Mouse (Mus musculus) heart, embryonic 10.5 days (tissue): ENCODE measurements around the gene Atxn1. TPM values are rescaled to one million over a fixed set of nuclear protein-coding genes. Genes with fewer than 3 reads are reported as not detected.

Experiments
- DNase-seq: peaks from one replicate; pipeline ENCODE4 v3.0.0-alpha.2; 2017; ENCODE audit warnings: low spot score
- H3K27ac ChIP-seq: fragments of 300-500 bp; sonication (generic); 2 replicates; pipeline ENCODE4 v1.5.1; 2016; ENCODE audit warnings: mild to moderate bottlenecking
- H3K27me3 ChIP-seq: fragments of 300-500 bp; sonication (generic); 2 replicates; pipeline ENCODE4 v1.6.1; 2016; ENCODE audit warnings: mild to moderate bottlenecking; ENCODE audit not compliant: poor library complexity, insufficient read depth, severe bottlenecking
- H3K36me3 ChIP-seq: fragments of 300-500 bp; sonication (generic); 2 replicates; pipeline ENCODE4 v1.6.1; 2016; ENCODE audit warnings: mild to moderate bottlenecking, moderate library complexity
- H3K4me1 ChIP-seq: fragments of 300-500 bp; sonication (generic); 2 replicates; pipeline ENCODE4 v1.6.1; 2016; ENCODE audit warnings: mild to moderate bottlenecking
- H3K4me3 ChIP-seq: fragments of 300-500 bp; sonication (generic); 2 replicates; pipeline ENCODE4 v1.5.1; 2016; ENCODE audit warnings: mild to moderate bottlenecking, moderate library complexity
- H3K9me3 ChIP-seq: fragments of 300-500 bp; sonication (generic); 2 replicates; pipeline ENCODE4 v1.6.1; 2016; ENCODE audit warnings: mild to moderate bottlenecking, moderate library complexity
- WGBS: fragments of 180-500 bp; shearing (Covaris S2); methylation state at CpG from one replicate; pipeline ENCODE4 v1.1.7; 2016; 5-methylcytosine and 5-hydroxymethylcytosine counted together
- polyA plus RNA-seq: library from polyadenylated mRNA; unstranded; fragments of >200 nt; fragmentation: Nextera tagmentation; extraction: Ambion mirVana; gene quantifications from 2 replicates; pipeline ENCODE4 v1.2.1, GENCODE M21; 2016

Atxn1 gene
- polyA plus RNA-seq, 1 experiment from 2014 or later: 3.9 TPM

DNA sequence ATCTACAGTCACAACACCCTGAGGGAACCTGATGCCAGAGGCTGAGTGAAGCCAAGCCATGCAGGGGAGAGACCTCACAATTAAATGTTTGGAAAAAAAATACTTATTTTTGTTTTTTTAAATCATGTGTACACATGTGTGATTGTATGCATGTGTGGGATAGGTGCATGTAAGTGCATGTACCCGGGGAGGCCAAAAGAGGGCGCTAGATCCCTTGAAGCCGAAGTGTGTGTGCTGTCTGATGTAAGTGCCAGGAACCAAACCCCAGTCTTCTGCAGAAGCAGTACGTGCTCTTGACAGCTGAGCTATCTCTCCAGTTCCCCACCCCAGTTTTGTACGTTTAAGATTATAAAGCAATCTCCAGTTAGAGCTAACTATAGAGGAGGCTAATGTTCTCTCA lies 186.1 kb downstream of the Atxn1 start:
- DNase-seq: no peak
- Histone ChIP-seq H3K27ac (no peak overlapping the region), H3K27me3 (no peaks in the 10 kb centered on the region), H3K4me1 (peaks cover 13% of the 10 kb centered on the region), H3K36me3 (no peaks in the 10 kb centered on the region; the same call in 1 of the 2 replicates), H3K4me3 (no peak overlapping the region), H3K9me3 (no peaks in the 10 kb centered on the region)
- 90% methylated on average over 5 of the region's 5 CpGs for WGBS

DNA sequence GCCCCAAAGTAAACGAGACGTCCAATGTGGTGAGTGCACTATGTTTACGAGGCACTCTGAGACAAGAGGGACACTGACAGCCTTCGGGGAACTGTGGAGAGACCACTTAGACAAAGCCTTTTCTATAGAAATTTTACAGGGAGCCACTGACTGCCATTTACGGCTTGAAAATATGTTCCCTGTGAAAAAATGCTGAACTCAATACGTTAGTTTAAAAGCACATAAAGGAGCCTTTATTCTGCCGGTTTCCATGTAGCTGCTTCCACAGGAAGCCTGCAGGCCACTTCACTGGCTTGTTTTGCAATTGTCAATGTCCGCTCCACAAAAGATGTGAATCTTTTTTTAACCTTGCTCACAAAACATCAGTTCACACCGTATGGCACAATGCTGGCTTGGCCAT lies 186.6 kb downstream of the Atxn1 start:
- H3K4me3 ChIP-seq: no peak overlapping the region
- H3K27me3 ChIP-seq: no peaks in the 10 kb centered on the region
- H3K4me1 ChIP-seq: peaks cover 13% of the 10 kb centered on the region
- no peaks in the 10 kb centered on the region; the same call in 1 of the 2 replicates for H3K36me3 ChIP-seq
- DNase-seq: no peak
- 53% methylated on average over 9 of the region's 9 CpGs for WGBS
- no peak overlapping the region for H3K27ac ChIP-seq
- no peaks in the 10 kb centered on the region for H3K9me3 ChIP-seq

DNA sequence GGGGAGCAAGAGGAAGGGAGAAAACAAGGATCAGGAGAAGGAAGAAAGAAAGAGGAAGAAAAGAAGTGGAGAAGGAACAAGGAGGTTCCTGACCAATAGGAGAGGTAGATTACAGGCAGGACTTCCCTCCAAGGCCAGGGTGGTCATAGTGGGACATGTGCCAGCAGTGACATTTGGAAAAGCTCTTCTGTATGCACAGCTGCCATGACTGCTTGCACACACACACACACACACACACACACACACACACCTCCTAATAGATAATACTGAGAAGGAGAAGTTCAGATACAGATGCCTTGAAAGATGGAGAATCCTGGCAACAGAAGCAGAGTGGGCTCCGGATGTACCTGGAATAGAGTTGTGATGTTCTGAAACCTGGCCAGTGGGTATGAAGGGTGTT lies 189.3 kb downstream of the Atxn1 start:
- 84% methylated on average over 1 of the region's 1 CpGs for WGBS
- H3K27me3 ChIP-seq: no peaks in the 10 kb centered on the region
- H3K9me3 ChIP-seq: no peaks in the 10 kb centered on the region

DNA sequence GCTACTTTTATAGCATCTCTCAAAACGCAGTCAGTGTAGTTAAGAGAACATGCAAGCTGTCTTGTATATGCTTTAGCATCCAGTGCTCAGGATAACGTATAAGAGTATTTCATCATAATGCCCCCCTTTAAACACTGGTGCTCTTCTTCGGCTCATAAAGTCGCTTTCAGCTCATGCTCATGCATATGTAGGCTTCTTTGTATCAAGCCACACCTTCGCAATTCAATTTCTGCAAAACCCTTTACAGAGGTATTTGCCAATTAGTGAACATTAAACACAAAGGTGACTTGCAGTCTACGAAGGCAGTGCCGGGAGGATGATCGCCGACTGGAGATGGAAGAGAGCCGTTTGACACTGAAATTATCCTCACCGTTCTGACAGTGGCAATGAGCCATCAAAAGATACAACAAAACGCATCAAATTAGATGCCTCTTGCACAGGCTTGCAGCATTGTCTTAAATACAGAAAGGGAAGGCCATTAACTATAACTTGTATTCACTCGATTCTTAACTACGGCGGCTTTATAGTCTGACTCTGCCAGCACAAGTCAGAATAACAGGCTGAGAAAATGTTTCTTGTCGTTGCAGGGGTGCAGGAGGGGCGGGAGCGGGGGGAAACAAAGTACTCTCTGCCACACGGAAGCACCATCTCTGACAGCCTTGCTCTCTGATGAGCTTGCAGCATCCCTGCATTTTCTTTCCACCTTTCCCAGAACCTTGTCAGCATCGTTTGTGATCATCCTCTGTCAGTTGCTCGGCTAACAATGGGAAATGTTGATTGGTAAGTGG lies 191.2 kb downstream of the Atxn1 start:
- Histone ChIP-seq H3K36me3 (peaks cover 7% of the 10 kb centered on the region), H3K27me3 (no peaks in the 10 kb centered on the region), H3K4me3 (no peak overlapping the region), H3K27ac (no peak overlapping the region), H3K4me1 (peaks cover 13% of the 10 kb centered on the region), H3K9me3 (no peaks in the 10 kb centered on the region)
- WGBS: 81% methylated on average over 21 of the region's 21 CpGs
- no peak for DNase-seq

More for the DNA sequence above, 189.3 kb downstream of the Atxn1 start:
- H3K4me1 ChIP-seq: peaks cover 13% of the 10 kb centered on the region
- H3K36me3 ChIP-seq: no peaks in the 10 kb centered on the region
- no peak for DNase-seq
- no peak overlapping the region for H3K27ac ChIP-seq
- H3K4me3 ChIP-seq: no peak overlapping the region

DNA sequence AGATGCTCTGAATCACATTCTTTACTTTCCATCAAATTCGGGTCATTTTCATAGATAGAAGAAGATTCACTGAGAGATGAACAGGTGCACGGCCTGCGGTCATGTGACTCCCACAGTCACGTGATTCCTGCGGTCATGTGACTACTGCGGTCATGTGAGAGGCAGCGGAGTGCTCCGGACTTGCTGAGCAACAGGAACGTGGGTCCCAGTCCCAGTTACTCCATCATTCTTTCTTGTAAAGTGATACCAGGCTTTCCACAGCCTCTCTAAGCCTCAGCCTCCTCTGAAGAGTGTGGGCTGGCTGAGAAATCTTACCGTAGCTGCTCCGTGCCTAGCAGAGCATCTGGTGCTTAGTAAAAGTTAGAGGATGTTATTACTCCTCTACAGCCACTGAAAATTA lies 195.1 kb downstream of the Atxn1 start:
- DNase-seq: no peak
- no peaks in the 10 kb centered on the region for H3K9me3 ChIP-seq

DNA sequence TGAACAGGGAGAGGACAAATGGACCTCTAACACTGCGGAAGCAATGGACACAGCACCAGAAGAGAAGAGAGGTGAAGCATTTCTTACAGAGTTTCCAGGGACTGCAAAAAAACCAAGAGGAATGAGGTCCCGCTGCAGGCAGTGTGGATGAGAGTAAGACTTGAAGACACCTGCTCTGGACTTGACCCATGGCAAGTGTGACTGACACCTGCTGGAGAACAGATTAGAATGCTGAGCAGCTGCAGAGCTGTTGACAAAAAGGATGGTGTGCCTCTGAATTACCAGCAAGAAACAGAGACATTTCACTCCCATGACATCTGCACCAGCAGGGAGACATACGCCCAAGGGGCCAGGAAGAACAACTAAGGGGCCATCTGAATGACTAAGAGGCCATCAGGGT lies 196.6 kb downstream of the Atxn1 start:
- no peak for DNase-seq
- Histone ChIP-seq H3K9me3 (no peaks in the 10 kb centered on the region), H3K27me3 (no peaks in the 10 kb centered on the region), H3K27ac (no peak overlapping the region), H3K4me1 (no peaks in the 10 kb centered on the region), H3K4me3 (no peak overlapping the region), H3K36me3 (peaks cover 7% of the 10 kb centered on the region)
- 91% methylated on average over 3 of the region's 3 CpGs for WGBS

More for the DNA sequence above, 195.1 kb downstream of the Atxn1 start:
- no peak overlapping the region for H3K4me3 ChIP-seq
- 89% methylated on average over 11 of the region's 11 CpGs for WGBS
- H3K27ac ChIP-seq: no peak overlapping the region
- no peaks in the 10 kb centered on the region for H3K27me3 ChIP-seq
- H3K4me1 ChIP-seq: 0 out of 2 replicates have a peak, but pooled peaks cover under 1% of the 10 kb centered on the region
- peaks cover 7% of the 10 kb centered on the region for H3K36me3 ChIP-seq

DNA sequence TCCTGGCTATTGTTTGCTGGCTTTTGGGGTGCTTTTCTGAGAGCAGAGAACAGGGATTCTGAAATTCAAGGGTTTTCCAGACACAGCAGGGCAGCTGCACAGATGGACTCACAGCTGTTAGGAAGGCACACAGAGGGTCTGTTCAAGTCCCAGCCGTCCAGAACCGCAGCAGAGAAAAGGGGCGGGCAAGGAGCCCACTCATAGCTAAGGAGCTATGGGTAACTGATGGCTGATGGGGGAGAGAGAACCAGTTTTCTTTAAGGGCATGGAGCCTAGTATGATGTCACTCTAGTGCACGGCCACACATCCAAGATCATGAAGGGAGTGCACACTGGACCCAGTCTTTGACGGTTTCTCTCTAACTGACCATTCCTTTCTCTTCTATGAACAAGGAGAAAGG lies 200.5 kb downstream of the Atxn1 start:
- no peak overlapping the region for H3K4me3 ChIP-seq
- H3K27me3 ChIP-seq: no peaks in the 10 kb centered on the region
- no peaks in the 10 kb centered on the region for H3K9me3 ChIP-seq
- DNase-seq: no peak
- WGBS: 82% methylated on average over 5 of the region's 5 CpGs
- H3K36me3 ChIP-seq: peaks cover under 1% of the 10 kb centered on the region
- no peak overlapping the region for H3K27ac ChIP-seq
- H3K4me1 ChIP-seq: no peaks in the 10 kb centered on the region

DNA sequence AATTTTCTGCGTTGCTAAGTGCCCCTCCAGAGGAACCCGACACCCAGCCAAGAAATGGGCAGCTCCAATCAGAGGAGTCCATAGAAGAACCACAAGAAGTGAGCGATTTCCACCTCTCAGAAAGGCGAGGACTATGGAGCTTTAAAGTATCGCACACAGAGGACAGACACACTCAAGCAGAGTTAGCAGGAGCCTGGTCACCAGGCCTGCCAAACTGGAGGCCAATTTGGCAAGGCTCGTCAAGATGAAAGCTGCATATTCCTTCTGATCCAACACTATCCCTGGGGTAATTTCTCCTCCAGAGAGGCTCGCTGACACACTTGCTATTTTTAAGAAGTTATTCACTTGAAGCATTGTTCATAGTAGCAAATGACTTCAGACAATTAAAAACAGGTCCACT lies 202.5 kb downstream of the Atxn1 start:
- H3K27me3 ChIP-seq: no peaks in the 10 kb centered on the region
- peaks cover 5% of the 10 kb centered on the region; the same call in 1 of the 2 replicates for H3K36me3 ChIP-seq
- no peaks in the 10 kb centered on the region for H3K4me1 ChIP-seq
- DNase-seq: no peak
- H3K4me3 ChIP-seq: no peak overlapping the region
- no peaks in the 10 kb centered on the region for H3K9me3 ChIP-seq
- H3K27ac ChIP-seq: no peak overlapping the region
- 80% methylated on average over 7 of the region's 7 CpGs for WGBS

DNA sequence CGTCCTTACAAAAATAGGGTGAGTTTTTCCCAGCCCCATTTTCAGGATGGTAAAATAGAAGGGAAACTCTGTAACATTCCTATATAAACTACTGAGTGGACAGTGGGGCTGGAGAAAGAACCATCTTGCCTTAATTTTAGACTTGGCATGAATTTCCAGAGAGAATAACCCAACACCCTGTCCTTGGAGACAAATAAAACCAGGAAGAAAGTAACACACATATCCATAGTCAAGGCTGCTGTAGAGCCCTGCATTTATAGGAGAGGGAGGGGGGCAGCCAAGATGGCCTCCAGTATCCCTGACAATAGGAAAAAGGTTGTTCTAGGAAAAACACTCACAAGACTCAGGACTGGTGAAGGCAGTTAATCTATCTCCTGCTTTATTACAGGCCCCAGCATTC lies 210.3 kb downstream of the Atxn1 start:
- no peaks in the 10 kb centered on the region for H3K27me3 ChIP-seq
- H3K9me3 ChIP-seq: no peaks in the 10 kb centered on the region
- no peak for DNase-seq
- WGBS: 86% methylated on average over 1 of the region's 1 CpGs
- no peak overlapping the region for H3K27ac ChIP-seq
- H3K36me3 ChIP-seq: peaks cover 5% of the 10 kb centered on the region; the same call in 1 of the 2 replicates
- H3K4me1 ChIP-seq: peaks cover 16% of the 10 kb centered on the region
- H3K4me3 ChIP-seq: no peak overlapping the region

DNA sequence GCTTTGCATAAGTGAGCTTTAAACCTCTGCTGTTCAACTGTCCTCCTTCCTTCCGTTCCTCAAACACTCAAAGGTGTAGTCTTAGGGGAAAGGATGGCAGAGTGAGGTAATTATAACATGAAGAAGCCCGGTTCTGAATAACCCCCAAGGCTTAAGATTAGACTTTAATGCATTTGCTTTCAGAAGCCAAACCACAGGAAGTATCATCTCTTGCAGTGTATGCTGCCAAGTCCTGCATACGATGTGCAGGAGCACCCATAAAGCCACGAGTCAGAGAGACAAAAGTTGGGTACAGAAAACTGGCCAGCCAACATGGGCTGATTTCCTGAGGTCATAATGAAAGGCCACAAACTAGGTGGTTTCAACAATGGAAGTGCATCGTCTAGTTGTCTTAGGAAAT lies 212.3 kb downstream of the Atxn1 start:
- H3K4me3 ChIP-seq: no peak overlapping the region

DNA sequence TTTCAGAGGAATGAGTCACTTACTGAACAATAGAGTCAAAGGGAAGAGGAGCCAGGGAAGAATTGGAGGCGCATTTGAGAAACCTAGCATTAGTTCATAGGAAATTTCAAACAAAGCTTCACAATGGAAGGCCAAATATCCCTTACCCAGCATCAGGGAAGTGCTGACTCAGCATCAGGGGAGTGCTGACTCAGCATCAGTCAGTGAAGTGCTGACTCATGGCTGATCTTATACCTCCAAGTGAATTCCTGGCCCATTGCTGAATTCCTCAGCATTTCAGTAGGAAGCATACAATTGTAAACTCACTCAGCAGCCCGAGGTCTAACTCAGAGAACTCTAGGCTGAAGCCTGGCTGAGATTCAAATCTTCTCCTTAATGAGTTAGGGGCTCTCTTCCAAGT lies 213.6 kb downstream of the Atxn1 start:
- H3K4me1 ChIP-seq: peaks cover 31% of the 10 kb centered on the region
- no peaks in the 10 kb centered on the region for H3K9me3 ChIP-seq
- DNase-seq: no peak
- no peaks in the 10 kb centered on the region for H3K36me3 ChIP-seq
- no peaks in the 10 kb centered on the region for H3K27me3 ChIP-seq
- H3K4me3 ChIP-seq: no peak overlapping the region
- no peak overlapping the region for H3K27ac ChIP-seq
- WGBS: 72% methylated on average over 2 of the region's 2 CpGs

More for the DNA sequence above, 212.3 kb downstream of the Atxn1 start:
- 76% methylated on average over 5 of the region's 5 CpGs for WGBS
- Histone ChIP-seq H3K27ac (no peak overlapping the region), H3K36me3 (no peaks in the 10 kb centered on the region), H3K27me3 (no peaks in the 10 kb centered on the region), H3K4me1 (peaks cover 31% of the 10 kb centered on the region), H3K9me3 (no peaks in the 10 kb centered on the region)
- no peak for DNase-seq

DNA sequence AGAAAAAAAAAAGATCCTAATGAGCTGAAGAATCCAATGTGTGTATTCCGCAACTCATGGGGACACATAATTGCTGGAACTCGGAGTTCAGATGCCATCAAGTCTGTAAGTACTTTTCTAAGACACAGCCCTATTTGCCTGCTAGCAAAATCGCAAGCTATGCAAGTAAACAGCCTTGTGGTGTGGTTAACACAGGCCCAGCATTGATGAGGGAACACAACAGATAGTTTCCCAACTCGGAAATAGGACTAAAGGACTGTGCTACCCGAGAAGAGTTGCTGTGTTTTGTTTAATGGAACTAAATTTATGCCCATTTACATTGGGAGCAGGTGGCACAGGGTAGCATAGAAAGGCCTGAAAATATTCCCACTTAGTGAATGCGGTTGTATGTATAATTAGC lies 214.2 kb downstream of the Atxn1 start:
- WGBS: 86% methylated on average over 6 of the region's 6 CpGs
- Histone ChIP-seq H3K27ac (no peak overlapping the region), H3K9me3 (no peaks in the 10 kb centered on the region), H3K4me1 (peaks cover 31% of the 10 kb centered on the region), H3K36me3 (no peaks in the 10 kb centered on the region), H3K4me3 (no peak overlapping the region), H3K27me3 (no peaks in the 10 kb centered on the region)
- DNase-seq: no peak

DNA sequence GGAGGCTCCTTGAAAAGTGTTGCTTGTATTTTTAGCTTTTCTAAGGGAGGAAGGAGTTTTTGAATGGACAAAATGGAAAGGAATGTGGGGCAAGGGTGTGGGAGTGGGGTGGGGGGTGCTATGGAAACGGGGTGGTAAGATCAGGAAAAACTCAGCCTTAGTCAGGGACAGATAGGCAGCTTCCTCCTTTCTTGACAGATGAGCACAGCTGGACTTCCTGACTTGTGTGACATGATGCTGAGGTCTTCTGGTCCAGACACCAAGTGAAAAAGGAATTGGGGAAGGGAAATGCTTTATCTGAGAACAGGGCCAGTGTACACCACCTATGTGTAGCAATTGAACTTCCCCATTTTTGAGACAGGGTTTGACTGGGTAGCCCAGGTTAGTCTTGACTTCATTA lies 214.9 kb downstream of the Atxn1 start:
- Histone ChIP-seq H3K36me3 (no peaks in the 10 kb centered on the region), H3K27me3 (no peaks in the 10 kb centered on the region), H3K4me1 (peaks cover 31% of the 10 kb centered on the region), H3K27ac (peak overlapping the region; percentile 76; the same call in 1 of the 2 replicates), H3K4me3 (no peak overlapping the region), H3K9me3 (no peaks in the 10 kb centered on the region)
- 21% methylated on average over 1 of the region's 1 CpGs for WGBS
- DNase-seq: no peak
